Mouse (Mus musculus) hindbrain, embryonic 14.5 days (tissue): ENCODE measurements at regions not wholly inside any gene's neighbourhood (a gene's known extent, or its start where the extent isn't known, plus 50 kb on each side); places are given as distances from the start of the nearest gene placed in this dataset.
A peak's percentile ranks its signal among the peaks of the same experiment; 100 is the strongest.

Experiments used
- ATAC-seq: fragments of 200-750 bp; cut with Nextera tagmentation; 2 replicates; pipeline ENCODE4 v1.8.0; 2017; ENCODE audit warnings: moderate number of reproducible peaks, mild to moderate bottlenecking, moderate TSS enrichment, moderate library complexity; ENCODE audit not compliant: low FRiP score
- DNase-seq: peaks from one replicate; pipeline ENCODE4 v3.0.0-alpha.2; 2015; ENCODE audit warnings: low spot score
- H3K27ac ChIP-seq: fragments of 300-500 bp; sonication (generic); 2 replicates; pipeline ENCODE4 v1.5.1; 2014; ENCODE audit warnings: mild to moderate bottlenecking, moderate library complexity
- H3K27me3 ChIP-seq: fragments of 300-500 bp; sonication (generic); 2 replicates; pipeline ENCODE4 v1.6.1; 2014; ENCODE audit warnings: mild to moderate bottlenecking, low read length, mixed read lengths; ENCODE audit not compliant: control insufficient read depth, insufficient read depth
- H3K36me3 ChIP-seq: fragments of 300-500 bp; sonication (generic); replicated peaks from 2 replicates; pipeline ENCODE4 v1.6.1; 2014; ENCODE audit not compliant: control insufficient read depth, insufficient read depth
- H3K4me1 ChIP-seq: fragments of 300-500 bp; sonication (generic); replicated peaks from 2 replicates; pipeline ENCODE4 v1.6.1; 2014; ENCODE audit warnings: antibody characterized with exemption, low read length, mixed read lengths; ENCODE audit not compliant: control insufficient read depth, insufficient read depth
- H3K4me2 ChIP-seq: fragments of 300-500 bp; sonication (generic); replicated peaks from 2 replicates; pipeline ENCODE4 v1.6.1; 2014; ENCODE audit warnings: mild to moderate bottlenecking, moderate library complexity
- H3K4me3 ChIP-seq: fragments of 300-500 bp; sonication (generic); replicated peaks from 2 replicates; pipeline ENCODE4 v1.5.1; 2014; ENCODE audit warnings: mild to moderate bottlenecking, low read length
- H3K9ac ChIP-seq: fragments of 300-500 bp; sonication (generic); 2 replicates; pipeline ENCODE4 v1.6.1; 2014
- H3K9me3 ChIP-seq: fragments of 300-500 bp; sonication (generic); 2 replicates; pipeline ENCODE4 v1.6.1; 2016; ENCODE audit warnings: low read length; ENCODE audit not compliant: control insufficient read depth
- WGBS: fragments of 180-500 bp; shearing (Covaris S2); extraction: QIAGEN DNeasy Blood & Tissue Kit; methylation state at CpG from one replicate; pipeline ENCODE4 v1.1.7; 2014; 5-methylcytosine and 5-hydroxymethylcytosine counted together

DNA sequence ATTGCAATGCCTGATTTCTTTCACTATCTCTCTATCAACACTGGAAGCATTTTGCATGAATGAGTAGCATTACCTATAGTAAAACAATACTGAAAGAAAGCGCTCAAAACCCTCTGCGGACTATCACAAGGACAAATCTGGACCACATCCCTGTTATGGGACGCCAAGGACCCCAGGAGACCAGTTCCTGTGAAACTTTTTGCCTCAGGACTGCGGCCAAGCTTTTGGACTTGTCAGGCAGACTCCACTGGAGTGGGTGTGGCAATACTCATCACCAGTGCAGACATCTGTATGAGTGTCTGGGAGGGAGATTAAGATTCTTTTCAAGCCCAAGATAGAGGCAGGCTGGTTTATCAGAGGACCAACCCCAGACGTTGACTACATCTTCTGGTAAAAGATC, 173.0 kb downstream of the Usp46 start:
- no peak overlapping the region for H3K4me2 ChIP-seq
- no peak overlapping the region for H3K27ac ChIP-seq
- 95% methylated on average over 5 of the region's 5 CpGs for WGBS
- no peaks in the 10 kb centered on the region for H3K9me3 ChIP-seq
- H3K4me3 ChIP-seq = no peak overlapping the region
- no peaks in the 10 kb centered on the region for H3K4me1 ChIP-seq
- H3K27me3 ChIP-seq = no peaks in the 10 kb centered on the region
- no peak overlapping the region for H3K9ac ChIP-seq
- ATAC-seq (no peak), DNase-seq (no peak)
- no peaks in the 10 kb centered on the region for H3K36me3 ChIP-seq

GRCm38 (mm10) chr5:73896785-73897184, 171.4 kb downstream of the Usp46 start:
- Histone ChIP-seq H3K4me2 (no peak overlapping the region), H3K27ac (no peak overlapping the region), H3K36me3 (no peaks in the 10 kb centered on the region), H3K4me3 (no peak overlapping the region), H3K9ac (no peak overlapping the region), H3K27me3 (no peaks in the 10 kb centered on the region), H3K9me3 (no peaks in the 10 kb centered on the region), H3K4me1 (no peaks in the 10 kb centered on the region)
- no peak for DNase-seq
- ATAC-seq = no peak
- 100% methylated on average over 1 of the region's 1 CpGs for WGBS

DNA sequence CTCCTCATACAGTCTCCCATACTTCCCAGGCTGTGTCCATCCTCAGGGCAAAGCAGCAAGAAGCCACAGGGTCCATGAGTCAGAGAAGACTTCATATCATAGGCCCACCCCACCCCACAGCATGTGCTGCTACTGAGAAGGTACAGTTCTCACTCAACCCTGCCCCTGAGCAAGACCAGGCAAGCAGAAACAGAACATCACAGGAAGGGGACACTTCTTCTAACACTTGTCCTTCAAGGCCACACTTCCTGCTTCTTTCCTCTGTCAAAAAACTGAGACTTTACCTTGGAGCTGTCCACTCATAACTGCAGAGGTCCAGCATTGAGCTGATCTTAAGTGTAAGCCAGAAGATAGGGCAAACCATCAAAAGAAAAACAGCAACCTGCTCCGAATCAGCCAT, 166.6 kb downstream of the Usp46 start:
- no peak for ATAC-seq
- no peaks in the 10 kb centered on the region for H3K36me3 ChIP-seq
- H3K4me1 ChIP-seq = peaks cover 4% of the 10 kb centered on the region; the same call in 1 of the 2 replicates
- no peaks in the 10 kb centered on the region for H3K9me3 ChIP-seq
- H3K27me3 ChIP-seq = no peaks in the 10 kb centered on the region
- WGBS = 83% methylated on average over 1 of the region's 1 CpGs
- H3K9ac ChIP-seq = no peak overlapping the region
- no peak overlapping the region for H3K4me2 ChIP-seq
- no peak overlapping the region for H3K27ac ChIP-seq
- no peak overlapping the region for H3K4me3 ChIP-seq
- no peak for DNase-seq

DNA sequence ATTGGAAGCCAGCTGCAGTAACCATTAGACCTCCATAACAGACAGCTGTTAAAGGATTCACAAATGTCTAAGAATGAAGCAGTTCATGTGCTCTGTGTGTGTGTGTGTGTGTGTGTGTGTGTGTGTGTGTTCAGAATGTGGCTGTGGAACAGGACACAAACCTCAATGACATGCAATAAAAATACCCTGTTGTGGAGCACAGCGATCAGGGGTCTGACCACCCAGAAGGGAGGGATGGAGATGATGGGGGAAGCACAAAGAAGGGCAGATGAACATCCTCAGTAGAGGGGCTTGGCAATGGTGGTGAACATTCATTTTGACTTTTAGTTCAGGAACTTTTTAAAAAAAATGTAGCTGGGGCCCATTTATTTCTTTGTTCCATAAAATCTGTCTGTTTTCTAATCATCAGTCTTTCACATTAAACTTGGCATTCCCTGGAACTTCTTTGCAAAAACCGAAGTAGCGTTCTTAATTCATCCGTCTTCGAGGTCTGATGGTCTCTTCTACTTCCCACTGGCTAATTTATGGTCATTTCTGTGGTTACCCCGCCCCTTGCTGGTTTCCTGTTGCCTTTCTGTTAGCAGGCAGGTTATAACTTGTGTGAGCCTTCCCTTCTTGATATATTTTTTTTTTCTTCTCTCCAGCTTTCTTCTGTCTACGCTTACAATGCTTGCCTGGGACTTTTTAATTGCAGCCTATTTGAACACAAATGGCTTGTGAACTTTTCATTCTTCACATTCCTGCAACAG, 165.6 kb downstream of the Usp46 start:
- 53% methylated on average over 7 of the region's 7 CpGs for WGBS
- Histone ChIP-seq H3K36me3 (no peaks in the 10 kb centered on the region), H3K27me3 (no peaks in the 10 kb centered on the region), H3K9me3 (no peaks in the 10 kb centered on the region), H3K4me2 (peak overlapping the region; percentile 5; the same call in 1 of the 2 replicates), H3K9ac (no peak overlapping the region), H3K4me1 (peaks cover 4% of the 10 kb centered on the region; the same call in 1 of the 2 replicates), H3K4me3 (no peak overlapping the region), H3K27ac (peak overlapping the region; percentile 64; the same call in 1 of the 2 replicates)
- ATAC-seq = no peak
- no peak for DNase-seq

- ATAC-seq (no peak), DNase-seq (no peak)
- Histone ChIP-seq H3K4me3 (no peak overlapping the region), H3K4me1 (peaks cover 4% of the 10 kb centered on the region; the same call in 1 of the 2 replicates), H3K9me3 (no peaks in the 10 kb centered on the region), H3K4me2 (peak overlapping the region; percentile 5; the same call in 1 of the 2 replicates), H3K27me3 (no peaks in the 10 kb centered on the region), H3K27ac (peak overlapping the region; percentile 64; the same call in 1 of the 2 replicates), H3K9ac (no peak overlapping the region), H3K36me3 (no peaks in the 10 kb centered on the region)
- 28% methylated on average over 8 of the region's 8 CpGs for WGBS
These were observed 165.0 kb downstream of the Usp46 start for GRCm38 (mm10) chr5:73903219-73903570.

DNA sequence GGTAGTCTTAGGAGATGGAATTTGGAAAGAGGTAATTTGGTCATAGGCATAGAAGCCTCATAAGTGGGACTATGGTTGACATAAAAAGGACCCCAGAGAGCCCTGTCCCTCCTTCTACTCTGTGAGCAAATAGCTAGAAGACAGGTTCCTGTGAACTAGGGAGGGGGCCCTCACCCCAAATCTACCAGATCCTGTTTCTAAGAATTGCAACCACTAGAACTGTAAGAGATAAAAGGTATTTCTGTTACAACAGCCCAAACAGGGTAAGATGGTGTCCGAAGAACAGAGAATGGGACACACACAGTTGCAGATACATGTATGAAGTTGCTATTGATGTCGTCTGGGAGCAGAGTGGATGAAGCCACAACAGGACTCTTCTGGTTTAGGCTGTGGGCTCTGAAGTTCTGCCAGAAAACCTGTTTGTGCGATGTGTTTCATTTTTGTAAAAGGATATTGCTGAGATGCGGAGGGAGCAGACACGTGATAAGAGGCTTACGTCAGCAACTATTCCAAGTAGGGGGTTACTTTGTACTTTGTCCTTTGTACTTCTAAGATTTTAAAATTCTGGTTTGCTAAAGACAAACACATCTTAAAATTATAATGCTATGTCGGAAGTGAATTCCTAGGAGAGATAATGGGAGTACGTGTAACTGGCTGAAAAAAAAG, 164.0 kb downstream of the Usp46 start:
- Histone ChIP-seq H3K4me3 (no peak overlapping the region), H3K4me2 (no peak overlapping the region), H3K27ac (no peak overlapping the region), H3K36me3 (no peaks in the 10 kb centered on the region), H3K27me3 (no peaks in the 10 kb centered on the region), H3K9ac (no peak overlapping the region), H3K9me3 (no peaks in the 10 kb centered on the region), H3K4me1 (peaks cover 4% of the 10 kb centered on the region; the same call in 1 of the 2 replicates)
- WGBS = 91% methylated on average over 8 of the region's 8 CpGs
- ATAC-seq (no peak), DNase-seq (no peak)

DNA sequence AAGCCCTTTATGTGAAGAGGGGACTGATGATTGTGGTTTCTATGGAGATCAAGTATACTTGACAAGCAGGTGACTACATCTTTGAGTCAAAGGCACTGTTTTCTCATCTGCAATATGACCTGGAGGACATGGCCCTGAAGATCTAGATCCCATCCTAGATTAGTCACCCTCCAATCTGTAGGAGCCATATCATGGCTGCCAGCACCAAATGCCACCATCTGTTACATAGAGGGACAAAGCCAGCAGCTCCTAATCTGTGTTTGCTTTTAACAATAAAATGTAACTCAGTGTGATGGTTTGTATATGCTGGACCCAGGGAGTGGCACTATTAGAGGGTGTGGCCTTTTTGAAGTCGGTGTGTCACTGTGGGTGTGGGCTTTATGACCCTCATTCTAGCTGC, 156.1 kb downstream of the Usp46 start:
- Histone ChIP-seq H3K9me3 (no peaks in the 10 kb centered on the region), H3K4me2 (no peak overlapping the region), H3K4me3 (no peak overlapping the region), H3K4me1 (no peaks in the 10 kb centered on the region), H3K27ac (no peak overlapping the region), H3K9ac (no peak overlapping the region), H3K27me3 (no peaks in the 10 kb centered on the region), H3K36me3 (no peaks in the 10 kb centered on the region)
- no peak for DNase-seq
- 94% methylated on average over 1 of the region's 1 CpGs for WGBS
- ATAC-seq = no peak

- Histone ChIP-seq H3K27me3 (no peaks in the 10 kb centered on the region), H3K9me3 (no peaks in the 10 kb centered on the region), H3K4me1 (no peaks in the 10 kb centered on the region), H3K4me2 (no peak overlapping the region), H3K27ac (no peak overlapping the region), H3K9ac (no peak overlapping the region), H3K4me3 (no peak overlapping the region), H3K36me3 (no peaks in the 10 kb centered on the region)
- no peak for ATAC-seq
- DNase-seq = no peak
- 29% methylated on average over 6 of the region's 6 CpGs for WGBS
These were observed 155.1 kb downstream of the Usp46 start for GRCm38 (mm10) chr5:73913116-73913515.

DNA sequence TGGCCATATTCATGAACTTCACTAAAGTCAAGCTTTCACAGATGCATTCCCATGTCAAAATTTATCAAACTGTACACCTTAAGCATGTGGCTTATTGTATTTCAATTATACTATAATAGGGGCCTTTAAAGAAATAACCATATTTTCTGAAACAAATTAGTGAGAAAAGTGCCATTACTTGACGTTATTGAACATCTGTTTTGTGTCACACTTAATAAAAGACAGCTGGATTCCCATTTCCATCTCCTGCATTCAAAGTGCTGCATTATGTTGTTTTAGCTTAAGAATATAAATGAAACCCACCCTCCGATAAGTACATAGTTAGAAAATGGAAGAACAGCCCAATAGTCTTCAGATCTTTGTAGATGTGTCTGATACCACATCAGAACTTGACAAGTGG, 150.2 kb downstream of the Usp46 start:
- Histone ChIP-seq H3K9ac (no peak overlapping the region), H3K9me3 (no peaks in the 10 kb centered on the region), H3K4me2 (no peak overlapping the region), H3K27me3 (no peaks in the 10 kb centered on the region), H3K4me3 (no peak overlapping the region), H3K4me1 (no peaks in the 10 kb centered on the region), H3K36me3 (no peaks in the 10 kb centered on the region), H3K27ac (no peak overlapping the region)
- no peak for DNase-seq
- ATAC-seq = no peak
- 72% methylated on average over 2 of the region's 2 CpGs for WGBS
